Mouse (Mus musculus) heart, embryonic 11.5 days (tissue): ENCODE data around the gene Vmn2r68. TPM values are rescaled to one million over a fixed set of nuclear protein-coding genes. Genes with fewer than 3 reads are reported as not detected.

Experiments used
- ATAC-seq: fragments of 200-750 bp; cut with Nextera tagmentation; replicated peaks from 2 replicates; pipeline ENCODE4 v1.8.0; 2017; ENCODE audit warnings: moderate library complexity; ENCODE audit not compliant: insufficient number of reproducible peaks, low FRiP score, low TSS enrichment
- H3K27ac ChIP-seq: fragments of 300-500 bp; sonication (generic); 2 replicates; pipeline ENCODE4 v1.5.1; 2014; ENCODE audit warnings: mild to moderate bottlenecking, low read depth, low read length
- H3K27me3 ChIP-seq: fragments of 300-500 bp; sonication (generic); 2 replicates; pipeline ENCODE4 v1.6.1; 2014; ENCODE audit warnings: mild to moderate bottlenecking, low read length, mixed read lengths; ENCODE audit not compliant: control insufficient read depth, insufficient read depth
- H3K36me3 ChIP-seq: fragments of 300-500 bp; sonication (generic); 2 replicates; pipeline ENCODE4 v1.6.1; 2014; ENCODE audit warnings: mild to moderate bottlenecking, low read length, moderate library complexity, mixed read lengths; ENCODE audit not compliant: control insufficient read depth, insufficient read depth
- H3K4me1 ChIP-seq: fragments of 300-500 bp; sonication (generic); 2 replicates; pipeline ENCODE4 v1.6.1; 2014; ENCODE audit warnings: low read length; ENCODE audit not compliant: control insufficient read depth, insufficient read depth
- H3K4me2 ChIP-seq: fragments of 300-500 bp; sonication (generic); 2 replicates; pipeline ENCODE4 v1.6.1; 2014; ENCODE audit warnings: mild to moderate bottlenecking, moderate library complexity
- H3K4me3 ChIP-seq: fragments of 300-500 bp; sonication (generic); 2 replicates; pipeline ENCODE4 v1.5.1; 2014; ENCODE audit warnings: low read depth, low read length
- H3K9ac ChIP-seq: fragments of 300-500 bp; sonication (generic); 2 replicates; pipeline ENCODE4 v1.6.1; 2014; ENCODE audit warnings: mild to moderate bottlenecking, low read depth, low read length, moderate library complexity
- H3K9me3 ChIP-seq: fragments of 300-500 bp; sonication (generic); replicated peaks from 2 replicates; pipeline ENCODE4 v1.6.1; 2016; ENCODE audit warnings: low read length; ENCODE audit not compliant: control insufficient read depth
- polyA plus RNA-seq: library from polyadenylated mRNA; unstranded; fragments of >200 nt; fragmentation: Nextera tagmentation; extraction: Ambion mirVana; gene quantifications from 2 replicates; pipeline ENCODE4 v1.2.1, GENCODE M21; 2014

The Vmn2r68 gene
- polyA plus RNA-seq = not detected in 2 replicates

DNA sequence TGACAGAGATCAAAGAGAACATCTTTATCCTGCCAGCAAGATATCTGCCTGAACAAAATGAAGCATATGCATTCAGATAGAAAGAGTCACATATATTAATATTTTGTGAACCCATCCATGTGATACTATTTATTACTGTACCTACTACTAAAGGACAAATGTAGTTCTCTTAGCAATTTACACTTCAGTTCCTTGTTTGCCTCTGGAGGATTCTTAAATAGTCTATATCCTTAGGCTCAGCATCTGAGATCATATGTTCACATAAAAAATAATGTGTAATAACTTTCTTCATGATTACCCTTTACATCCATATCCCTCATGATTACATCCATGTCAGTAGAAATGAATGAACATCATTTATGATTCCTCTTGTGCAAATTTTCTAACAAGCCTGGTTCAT, at the start of gene Vmn2r68:
Gene Vmn2r68 (minus strand): TSS at position 101 of the 400 bp plus-strand sequence.
- Histone ChIP-seq H3K36me3 (no peaks in the 10 kb centered on the region), H3K9me3 (no peaks in the 10 kb centered on the region), H3K4me3 (no peak within 1 kb of the TSS), H3K4me1 (no peaks in the 10 kb centered on the region), H3K27me3 (no peaks in the 10 kb centered on the region), H3K4me2 (no peak within 1 kb of the TSS), H3K9ac (no peak within 1 kb of the TSS), H3K27ac (no peak within 1 kb of the TSS)
- ATAC-seq = no peak

Other genes with a start within 250 kb of the Vmn2r68 start
- not detected in 2 replicates for gene Vmn2r66, start 225.5 kb downstream of the Vmn2r68 start, polyA plus RNA-seq
- not detected in 2 replicates for gene Vmn2r67, start 81.8 kb downstream of the Vmn2r68 start, polyA plus RNA-seq
- gene Vmn2r69, start 178.1 kb upstream of the Vmn2r68 start, polyA plus RNA-seq = not detected in 2 replicates